Mouse (Mus musculus): ENCODE results near the gene Znrf2.
"Not testable (repeated sequence)": the region's sequence is repeated elsewhere in the genome, so short reads cannot be mapped to it uniquely, and the experiment has no call there.

The Znrf2 gene

DNA sequence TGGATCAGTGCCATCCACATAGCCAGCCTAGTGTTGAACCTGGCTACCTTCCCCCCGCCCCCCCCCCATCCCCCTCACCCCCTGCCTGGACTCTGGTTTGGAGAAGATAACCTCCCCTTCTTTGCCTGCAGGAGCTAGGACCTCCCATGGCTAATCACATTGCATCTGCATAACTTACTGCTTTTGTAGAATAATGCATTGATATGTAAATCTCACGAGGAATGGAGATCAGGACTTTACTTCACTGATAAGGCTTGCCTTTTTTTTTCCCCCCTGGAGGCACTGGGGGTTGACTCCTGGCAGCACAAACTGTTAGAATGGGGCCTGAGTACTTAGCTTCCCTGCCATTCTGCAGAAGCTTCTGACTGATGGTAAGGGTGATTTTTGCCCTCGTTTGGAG lies 36.0 kb downstream of the Znrf2 start:
- DNase-seq: no peak

DNA sequence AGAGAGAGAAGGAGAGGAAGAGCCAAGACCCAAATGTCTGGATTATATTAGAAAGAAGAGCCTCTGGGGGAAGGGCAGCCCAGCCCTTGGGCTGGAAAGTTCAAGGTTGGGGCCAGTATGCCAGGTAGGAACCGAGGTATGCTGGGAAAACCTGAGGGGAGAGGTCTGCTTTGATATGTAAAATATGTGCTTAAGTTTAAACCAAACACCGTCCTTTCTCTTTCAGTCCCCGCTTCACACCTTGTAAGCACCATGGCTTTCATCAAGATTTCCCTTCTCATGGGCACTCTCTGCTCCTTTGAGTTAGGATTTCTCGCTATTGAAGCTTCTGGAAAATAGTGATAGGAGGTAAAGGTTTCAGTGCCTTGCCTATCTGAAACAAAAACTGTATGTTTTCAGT lies 38.1 kb downstream of the Znrf2 start:
- no peak for DNase-seq

DNA sequence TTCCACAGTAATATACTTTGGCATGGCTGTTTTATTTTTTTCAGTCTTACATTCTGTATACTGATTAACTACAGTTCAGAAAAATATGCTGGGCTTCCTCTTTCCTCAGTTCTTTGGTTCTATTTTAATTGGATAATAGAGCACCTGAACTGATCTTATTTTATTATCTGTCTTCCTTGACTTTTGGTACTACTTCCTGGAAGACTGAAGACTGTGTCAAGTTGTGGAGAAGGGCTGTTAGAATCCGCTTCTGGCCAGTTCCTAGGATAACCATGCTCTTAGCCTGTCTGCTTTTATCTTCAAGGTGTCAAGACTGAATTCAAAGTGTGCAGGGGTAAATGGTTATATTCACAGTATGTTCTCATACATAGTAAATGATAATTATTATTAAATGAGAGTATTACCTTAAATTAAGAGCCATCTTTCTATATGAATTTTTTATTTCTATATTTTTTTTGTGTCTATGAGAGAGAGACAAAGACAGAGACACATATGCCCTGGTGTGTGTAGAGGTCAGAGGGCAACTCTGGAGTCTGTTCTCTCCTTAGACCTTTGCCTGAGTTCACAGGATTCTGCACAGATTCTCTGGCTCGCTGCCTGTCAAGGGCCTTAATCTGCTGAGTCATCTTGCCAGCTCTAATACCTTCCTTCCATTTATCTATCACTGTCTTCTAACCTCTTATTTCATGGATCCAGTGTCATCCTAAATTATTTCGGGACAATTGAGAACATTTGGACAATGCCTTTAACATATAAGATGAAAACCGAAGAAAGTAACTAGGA lies 39.3 kb downstream of the Znrf2 start:
- DNase-seq: no peak

DNA sequence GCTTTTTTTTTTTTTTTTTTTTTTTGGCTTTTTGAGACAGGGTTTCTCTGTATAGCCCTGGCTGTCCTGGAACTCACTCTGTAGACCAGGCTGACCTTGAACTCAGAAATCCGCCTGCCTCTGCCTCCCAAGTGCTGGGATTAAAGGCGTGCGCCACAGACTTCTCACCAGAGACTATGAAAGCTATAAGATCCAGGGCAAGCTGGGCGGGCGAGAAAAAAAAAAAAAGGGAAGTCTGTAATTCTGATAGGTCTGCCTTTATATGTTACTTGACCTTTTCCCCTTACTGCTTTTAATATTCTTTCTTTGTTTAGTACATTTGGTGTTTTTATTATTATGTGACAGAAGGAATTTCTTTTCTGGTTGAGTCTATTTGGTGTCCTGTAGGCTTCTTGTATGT lies 42.4 kb downstream of the Znrf2 start:
- DNase-seq: not testable (repeated sequence)

DNA sequence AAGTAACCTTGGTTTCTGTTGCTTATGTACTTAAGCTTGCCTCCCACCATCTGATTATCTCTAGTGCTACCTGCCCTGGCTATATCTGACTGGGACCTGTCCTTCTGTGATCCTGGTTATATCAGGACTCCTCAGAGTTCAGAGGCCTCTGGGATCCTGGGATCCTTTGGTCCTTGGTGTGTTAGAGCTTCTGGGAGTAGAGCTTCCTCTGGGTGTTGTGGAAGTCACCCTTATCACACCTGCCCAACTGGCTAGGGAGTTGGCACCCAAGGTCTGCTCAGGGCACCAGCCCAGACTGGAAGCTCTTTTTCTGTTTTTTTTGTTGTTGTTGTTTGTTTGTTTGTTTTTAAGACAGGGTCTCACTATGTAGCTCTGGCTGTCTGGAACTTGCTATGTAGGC lies 43.5 kb downstream of the Znrf2 start:
- DNase-seq: no peak

DNA sequence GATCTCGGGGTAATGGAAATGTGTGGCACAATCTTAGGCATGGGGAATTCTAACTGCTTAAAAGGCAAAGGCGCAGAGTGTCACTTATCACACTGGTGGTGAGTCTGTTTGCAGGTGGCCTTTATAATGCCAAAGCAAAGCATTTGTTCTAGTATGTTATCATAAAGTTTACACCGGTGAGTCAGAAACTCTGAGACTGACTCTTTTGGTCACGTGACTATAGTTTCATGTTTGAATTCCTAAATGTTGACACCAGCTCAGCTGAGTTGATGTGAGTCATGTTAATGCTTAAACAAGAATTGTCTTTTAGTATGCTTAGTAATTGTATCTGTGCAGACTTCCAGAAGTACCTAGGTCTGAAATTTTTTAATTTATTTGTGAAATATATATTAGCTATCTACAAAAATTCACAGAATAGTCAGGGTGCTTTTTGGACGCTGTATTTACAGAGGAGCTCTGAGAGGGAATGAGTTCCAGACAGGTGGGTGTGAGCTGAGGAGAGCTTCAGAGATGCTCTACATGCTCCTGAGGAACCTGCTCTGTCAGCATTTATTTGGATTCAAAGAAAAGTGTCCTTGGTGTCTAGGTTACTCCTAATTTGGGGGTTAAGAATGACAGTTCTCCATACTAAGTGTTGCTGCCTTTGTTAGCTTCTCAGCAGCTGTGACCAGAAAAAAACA lies 50.2 kb downstream of the Znrf2 start:
- DNase-seq: no peak

DNA sequence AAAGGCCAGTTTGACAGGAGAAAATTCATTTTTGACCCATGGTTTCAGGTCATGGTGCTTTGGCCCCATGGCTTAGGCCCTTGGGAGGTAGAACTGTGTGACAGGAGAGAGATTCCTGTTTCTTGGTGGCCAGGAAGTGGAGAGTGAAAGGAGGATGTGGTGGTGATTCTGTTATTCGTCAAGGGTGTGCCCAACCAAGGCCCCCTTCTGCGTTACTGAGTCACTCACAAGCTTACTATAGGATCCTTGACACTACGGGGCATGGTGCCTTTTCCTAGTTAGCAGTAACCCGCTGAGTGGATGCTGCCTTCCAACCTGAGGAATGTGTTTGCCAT lies 50.7 kb downstream of the Znrf2 start:
- DNase-seq: peak; percentile 22

DNA sequence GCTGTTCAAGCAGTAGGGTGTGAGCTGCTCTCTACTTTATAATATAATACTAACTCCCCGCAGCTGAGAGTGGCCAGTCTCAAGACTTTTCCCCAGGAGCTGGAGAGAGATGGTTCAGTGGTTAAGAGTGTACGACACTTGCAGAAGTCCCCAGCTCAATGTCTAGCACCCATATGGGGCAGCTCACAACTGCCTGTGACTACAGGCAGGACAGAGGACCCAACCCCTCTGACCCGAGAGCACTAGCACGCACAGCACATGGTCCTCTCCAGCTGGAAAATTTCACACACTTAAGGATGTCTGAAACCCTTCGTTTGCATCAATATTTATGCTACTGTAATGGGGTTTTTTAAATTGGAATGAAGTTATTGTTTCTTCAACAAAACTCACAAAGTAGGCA lies 56.3 kb downstream of the Znrf2 start:
- DNase-seq: no peak

DNA sequence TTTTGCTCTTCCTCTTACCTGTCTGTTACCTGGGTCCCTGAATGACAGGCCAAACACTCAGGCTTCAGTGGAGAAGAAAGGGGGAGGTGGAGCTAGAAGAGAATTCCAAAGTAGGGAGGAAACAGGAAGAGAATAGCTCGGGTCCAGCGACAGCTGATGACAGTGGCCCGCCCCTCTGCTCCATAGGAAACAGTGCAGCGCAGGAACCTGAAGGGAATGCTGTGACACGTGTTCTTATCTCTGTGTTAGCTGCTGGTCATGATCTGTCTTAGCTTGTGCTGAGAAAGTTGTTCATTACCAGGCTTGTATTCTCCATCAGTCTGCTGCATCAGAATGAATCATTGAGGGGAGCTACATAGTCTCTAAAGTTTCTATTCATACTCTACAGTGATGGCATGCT lies 60.1 kb downstream of the Znrf2 start:
- no peak for DNase-seq

DNA sequence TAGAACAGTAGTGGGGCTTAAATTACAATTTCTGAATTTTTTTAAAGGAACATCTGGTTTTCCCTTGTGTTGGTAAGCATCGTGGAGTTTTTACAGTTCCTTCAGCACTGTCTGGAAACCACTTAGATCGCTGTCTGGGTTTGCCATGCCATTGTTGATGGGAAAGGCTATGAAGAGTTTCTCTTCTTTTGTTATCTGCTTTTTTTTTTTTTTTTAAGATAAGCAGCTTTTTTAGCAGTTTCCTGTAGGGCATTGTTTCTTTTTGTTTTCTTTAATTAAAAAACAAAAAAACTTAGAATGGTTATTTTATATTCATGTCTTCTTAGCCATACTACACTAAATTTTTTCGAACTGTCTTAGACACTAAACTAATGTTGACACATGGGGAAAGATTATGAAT lies 60.9 kb downstream of the Znrf2 start:
- no peak for DNase-seq

DNA sequence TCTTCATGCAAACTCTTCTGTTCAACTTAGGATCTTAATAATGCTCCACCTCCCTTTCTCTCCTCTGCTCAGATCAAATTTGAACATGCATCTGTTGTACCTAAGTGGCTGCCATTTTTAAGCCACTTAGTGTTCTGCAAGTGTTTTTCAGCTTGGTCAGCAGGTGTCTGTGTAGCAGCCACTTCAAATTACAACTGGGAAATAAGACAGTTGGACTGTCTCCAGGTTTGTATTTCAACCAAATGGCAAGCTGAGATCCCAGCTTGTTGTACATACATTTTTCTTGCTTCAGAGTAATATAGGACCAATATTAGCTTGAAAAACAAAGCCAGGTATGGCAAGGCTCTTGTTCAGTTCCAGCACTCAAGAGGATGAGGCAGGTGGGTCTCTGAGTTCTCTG lies 61.8 kb downstream of the Znrf2 start:
- DNase-seq: no peak

DNA sequence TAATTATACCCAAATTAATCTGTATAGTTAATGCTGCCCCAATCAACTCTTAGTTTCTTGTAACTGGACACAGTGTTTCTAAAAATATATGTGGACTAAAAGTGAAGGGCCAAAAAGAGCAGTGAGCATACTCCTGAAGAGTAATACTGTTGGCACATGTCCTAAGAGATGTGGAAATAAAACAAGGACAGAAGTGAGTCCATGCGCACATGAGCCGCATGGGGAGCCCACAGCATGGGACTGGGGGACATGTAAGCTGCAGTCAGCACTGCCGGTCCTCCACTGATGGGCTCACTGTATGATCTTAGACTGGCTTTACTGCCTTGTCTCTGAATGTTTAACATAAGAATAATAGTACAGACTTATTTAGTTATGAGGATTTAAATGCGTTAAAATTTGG lies 63.4 kb downstream of the Znrf2 start:
- no peak for DNase-seq

DNA sequence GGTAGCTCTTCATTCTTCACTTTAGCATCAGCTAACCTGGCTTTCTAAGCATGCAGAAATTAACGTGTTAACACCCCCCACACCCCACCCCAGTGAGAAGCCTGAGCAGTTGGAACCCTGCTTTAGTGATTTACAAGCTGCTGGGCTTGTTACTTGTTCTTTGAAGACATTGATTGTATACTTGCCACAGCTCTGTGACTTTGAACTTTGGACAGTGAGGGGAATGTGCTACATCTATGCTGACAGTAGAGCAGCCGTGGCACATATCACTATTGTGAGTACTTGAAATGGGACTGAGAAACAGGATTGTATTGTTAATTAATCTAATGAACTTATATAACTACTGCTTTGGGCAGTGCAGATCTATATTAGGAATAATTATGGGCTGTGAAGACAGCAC lies 66.7 kb downstream of the Znrf2 start:
- DNase-seq: no peak

DNA sequence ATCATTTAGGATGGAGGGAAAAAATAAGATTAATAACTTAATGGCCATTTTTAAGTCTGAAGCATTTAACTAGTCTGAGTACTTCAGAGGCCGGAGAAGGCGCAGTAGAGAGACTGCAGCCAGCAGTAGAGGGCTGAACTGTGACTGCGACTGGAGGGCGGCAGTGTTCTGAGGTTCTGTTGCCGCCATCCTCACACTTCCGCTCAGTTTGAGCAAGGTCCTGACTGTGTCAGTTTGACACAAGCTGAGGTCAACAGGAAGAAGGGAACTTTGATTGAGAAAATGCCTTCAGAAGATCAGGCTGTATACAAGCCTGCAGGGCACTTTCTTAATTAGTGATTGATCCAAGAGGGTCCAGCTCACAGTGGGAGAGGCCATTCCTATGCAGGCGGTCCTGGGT lies 69.5 kb downstream of the Znrf2 start:
- no peak for DNase-seq

DNA sequence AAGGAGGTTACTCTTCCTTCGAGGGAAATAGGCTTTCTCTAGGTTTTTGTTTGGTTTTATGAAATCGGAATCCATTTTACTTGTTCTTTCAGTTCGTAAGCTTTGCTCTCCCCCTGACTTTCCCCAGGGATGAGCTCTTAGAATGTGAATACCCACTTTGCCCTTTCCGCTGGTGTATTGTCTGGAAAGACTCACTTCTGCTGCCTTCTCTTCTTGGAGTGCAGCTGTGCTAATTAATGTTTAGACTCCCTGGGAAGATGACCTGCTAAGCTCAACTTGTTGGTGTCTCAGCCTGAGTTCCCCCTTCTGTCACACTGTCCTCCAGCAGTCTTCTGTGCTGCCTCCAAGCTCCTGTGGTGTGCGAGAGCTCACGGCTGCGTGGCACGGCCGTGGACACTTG lies 73.5 kb downstream of the Znrf2 start:
- no peak for DNase-seq

DNA sequence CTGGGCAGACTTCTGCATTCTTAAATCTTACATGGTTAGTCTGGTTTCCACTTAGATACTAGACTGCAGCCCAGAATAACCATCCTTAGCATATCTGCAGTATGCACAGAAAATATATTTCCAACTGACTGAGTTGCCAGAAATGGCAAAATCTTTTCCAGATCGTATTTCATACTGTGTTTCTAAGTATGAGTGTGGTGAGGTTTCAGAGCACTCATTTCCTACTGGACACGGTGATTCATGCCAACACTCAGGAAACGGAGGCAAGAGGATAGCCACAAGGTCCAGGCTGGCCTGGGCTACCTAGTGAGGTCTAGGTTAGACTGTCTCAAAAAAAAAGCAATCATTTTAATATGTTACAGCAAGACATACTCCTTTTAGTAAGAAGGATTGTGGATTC lies 74.7 kb downstream of the Znrf2 start:
- no peak for DNase-seq

DNA sequence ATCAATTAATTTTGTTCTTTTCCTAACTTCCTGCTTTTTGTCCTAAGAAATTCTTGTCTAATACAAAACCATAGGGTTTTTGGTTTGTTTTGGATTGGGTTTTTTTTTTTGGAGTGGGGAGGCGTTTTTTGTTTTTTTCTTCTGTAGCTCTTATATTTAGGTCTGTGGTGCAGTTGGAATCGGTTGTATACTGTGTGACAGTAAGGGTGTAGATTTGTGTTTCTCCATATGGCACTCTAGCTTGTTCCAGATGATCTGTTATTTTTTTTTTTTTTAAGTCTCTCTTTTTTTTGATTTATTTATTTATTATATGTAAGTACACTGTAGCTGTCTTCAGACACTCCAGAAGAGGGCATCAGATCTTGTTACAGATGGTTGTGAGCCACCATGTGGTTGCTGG lies 83.5 kb downstream of the Znrf2 start:
- DNase-seq: no peak

DNA sequence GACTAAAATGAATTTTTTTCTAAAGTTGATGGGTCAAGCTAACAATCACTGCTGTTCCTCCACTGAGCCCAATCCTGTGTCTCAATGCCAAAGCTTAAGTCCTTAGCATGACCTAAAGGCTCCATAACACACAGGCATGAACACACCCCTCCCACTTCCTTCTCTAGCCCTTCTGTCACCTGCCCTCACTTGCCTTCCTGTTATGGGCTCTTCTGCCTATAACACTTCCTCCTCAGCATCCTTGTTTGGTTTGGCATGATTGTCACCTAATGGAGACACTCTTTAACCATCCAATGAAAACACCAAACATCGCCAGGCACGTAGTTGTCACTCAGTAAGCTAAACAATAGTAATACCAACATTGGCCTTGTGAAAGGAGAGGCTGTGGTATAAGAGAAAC lies 85.8 kb downstream of the Znrf2 start:
- DNase-seq: no peak

DNA sequence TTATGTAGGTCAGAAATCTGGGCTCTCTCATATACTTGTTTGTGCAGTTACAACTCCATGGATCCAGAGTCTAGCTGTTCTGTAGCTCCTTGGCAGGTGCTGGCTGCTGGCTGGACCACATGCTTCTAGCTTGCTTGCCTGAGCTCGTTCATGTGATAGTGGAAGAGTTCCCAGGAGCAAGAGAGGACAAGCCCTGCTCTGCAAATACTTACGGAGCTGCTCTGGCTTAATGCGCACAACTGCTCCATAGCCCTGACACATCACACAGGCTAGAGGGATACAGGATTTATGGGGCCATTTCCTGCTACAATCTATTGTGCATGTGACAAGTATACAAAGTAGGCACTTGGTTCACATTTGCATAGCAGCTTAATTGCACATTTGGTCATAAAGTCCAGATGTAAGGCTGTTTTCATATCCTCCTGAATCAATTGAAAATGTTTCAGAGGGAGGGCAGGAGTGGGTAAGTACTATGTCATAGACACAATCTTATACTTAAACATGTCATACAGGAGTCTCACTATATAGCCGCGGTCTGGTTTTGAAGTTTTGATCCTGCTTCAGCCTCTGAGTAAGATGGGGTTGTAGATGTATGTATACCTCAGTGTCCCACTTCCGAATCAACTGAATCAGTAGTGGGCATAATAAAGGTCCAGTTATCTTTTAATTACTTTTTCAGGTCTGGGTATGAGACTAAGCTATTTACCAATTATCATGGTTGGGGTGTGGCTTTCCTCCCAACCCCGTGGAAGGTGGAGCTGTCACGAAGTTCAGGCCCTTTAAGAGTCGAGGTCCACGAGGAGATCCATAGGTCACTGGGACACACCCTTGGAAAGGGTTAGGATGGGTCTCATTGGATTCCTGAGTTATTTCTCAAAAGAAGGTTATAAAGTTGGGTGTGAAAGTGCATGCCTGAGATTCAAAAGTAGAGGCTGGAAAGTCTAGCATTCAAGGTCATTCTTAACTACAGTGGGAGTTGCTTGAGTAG lies 89.6 kb downstream of the Znrf2 start:
- no peak for DNase-seq

DNA sequence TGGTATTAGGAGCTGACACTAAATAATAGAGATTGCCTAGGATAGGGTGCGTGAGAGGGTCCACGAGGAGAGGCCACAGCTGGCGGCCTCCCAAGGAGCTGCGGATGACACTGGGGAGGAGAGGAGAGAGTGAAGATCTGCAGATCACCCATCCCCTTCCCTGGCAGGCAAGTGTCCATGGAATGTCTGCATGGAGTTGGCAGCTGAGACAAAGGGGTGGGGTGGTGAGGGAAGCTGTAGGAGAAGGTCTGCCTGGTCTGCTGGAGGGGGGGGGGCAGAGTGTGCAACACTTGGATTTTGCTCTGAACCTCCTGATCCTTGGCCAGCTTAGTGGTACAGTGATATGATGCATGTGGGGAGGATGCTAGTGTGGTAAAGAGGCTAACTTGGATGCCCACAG lies 98.3 kb downstream of the Znrf2 start:
- DNase-seq: no peak

DNA sequence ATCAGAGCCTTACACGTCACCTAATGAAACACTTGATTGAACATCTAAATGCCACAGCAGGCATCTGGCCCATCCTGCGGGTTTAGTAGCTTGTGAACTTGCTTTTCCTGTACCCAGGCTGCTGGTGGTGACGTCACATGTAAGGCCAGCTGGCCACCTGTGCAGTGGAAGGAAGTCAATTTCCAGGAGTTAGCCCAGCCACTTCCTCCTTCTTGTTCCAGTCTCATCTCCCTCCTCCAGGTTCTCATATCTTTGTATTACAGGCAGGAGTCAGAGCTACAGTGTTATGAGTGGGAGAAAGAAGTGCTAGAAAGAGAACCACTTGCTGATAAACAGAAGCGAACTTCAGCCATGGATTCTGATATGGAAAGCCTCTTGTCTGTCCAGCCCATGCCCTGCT lies 99.4 kb downstream of the Znrf2 start:
- peak; percentile 39 for DNase-seq

DNA sequence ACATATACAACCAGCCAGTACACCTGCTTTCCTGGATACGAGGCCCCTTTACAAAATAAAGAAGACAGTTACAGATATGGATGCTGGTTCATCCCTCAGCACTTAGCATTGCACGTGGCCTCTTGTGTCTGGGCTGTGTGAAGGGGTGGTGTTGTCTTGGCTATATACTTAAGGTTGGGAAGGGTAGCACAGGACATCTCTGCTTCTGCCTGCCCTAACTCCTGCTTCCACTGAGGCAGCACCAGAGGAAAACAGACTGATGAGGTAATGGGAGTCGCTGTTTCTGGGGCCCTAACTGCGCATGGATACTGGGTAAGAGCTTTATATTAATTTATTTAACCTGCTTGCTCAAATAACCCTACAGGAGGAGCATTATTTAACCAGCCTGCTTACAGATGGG lies 100.2 kb downstream of the Znrf2 start:
- DNase-seq: no peak

DNA sequence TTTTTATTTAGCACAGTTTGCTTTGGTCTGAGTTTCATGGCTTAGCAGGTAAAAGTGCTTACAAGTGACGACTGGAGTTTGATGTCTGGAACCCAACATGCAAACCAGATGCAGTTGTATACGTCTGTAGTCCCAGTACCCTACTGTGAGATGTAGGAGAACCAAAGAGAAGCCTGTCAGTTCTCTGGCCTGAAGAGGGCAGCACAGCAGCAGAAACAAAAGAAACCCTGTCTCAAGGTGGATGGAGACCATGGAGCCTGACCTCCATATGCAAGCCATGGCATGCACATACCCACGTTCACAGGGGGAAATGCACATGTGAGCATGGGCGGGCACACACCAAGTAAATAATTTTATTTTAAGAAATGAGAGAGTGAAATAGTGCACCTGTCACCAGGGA lies 100.8 kb downstream of the Znrf2 start:
- DNase-seq: peak; percentile 66

DNA sequence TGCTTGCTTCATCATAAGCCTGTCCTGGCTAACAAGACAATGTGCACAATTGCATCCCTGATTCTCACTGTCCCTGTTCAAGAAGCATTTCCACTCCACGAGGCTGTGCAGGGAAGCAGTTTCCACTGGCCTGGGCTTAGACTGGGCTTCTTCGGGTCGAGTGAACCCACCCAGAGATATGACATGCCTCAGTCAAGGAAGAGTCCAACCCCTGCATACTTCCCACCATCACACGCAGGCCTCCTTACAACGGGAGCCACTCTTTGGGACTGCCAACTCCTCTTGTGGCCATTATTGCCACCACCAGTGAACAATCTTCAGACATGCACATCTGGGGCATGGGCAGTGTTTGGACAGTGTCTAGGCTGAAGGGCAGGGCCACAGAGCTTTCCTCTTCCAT lies 101.8 kb downstream of the Znrf2 start:
- no peak for DNase-seq

All from thymus, postnatal 14 days (tissue).